Mouse (Mus musculus) large intestine, adult 2 months (tissue): ENCODE data around the gene Kif26a. TPM values are rescaled to one million over a fixed set of nuclear protein-coding genes. Genes with fewer than 3 reads are reported as not detected.

Source experiments
- DNase-seq: peaks from one replicate; pipeline ENCODE4 v3.0.0-alpha.2; 2012; ENCODE audit warnings: low read depth, low spot score
- WGBS: fragments of 180-500 bp; shearing (Covaris S2); methylation state at CpG from one replicate; pipeline ENCODE4 v1.1.7; 2018; 5-methylcytosine and 5-hydroxymethylcytosine counted together
- polyA plus RNA-seq: library from polyadenylated mRNA; depleted of rRNA; stranded (reverse); fragments of >200 nt; gene quantifications from 2 replicates; pipeline ENCODE4 v1.2.3, GENCODE M21; 2012

Gene Kif26a
- polyA plus RNA-seq, 1 experiment: 0.95 TPM

- DNase-seq: no peak
- 36% methylated on average over 6 of the region's 6 CpGs for WGBS
These were observed 16.6 kb upstream of the Kif26a start for GRCm38 (mm10) chr12:112129300-112129856.

- peak; percentile 76 for DNase-seq
- under 1% methylated on average over 79 of the region's 79 CpGs for WGBS
These were observed 15.7 kb upstream of the Kif26a start for GRCm38 (mm10) chr12:112130161-112130860.

GRCm38 (mm10) chr12:112130957-112131356, 15.1 kb upstream of the Kif26a start:
- DNase-seq: no peak
- WGBS: 6% methylated on average over 32 of the region's 32 CpGs

- DNase-seq: no peak
- 5% methylated on average over 5 of the region's 5 CpGs for whole genome bisulfite sequencing
These were observed 5.8 kb upstream of the Kif26a start for GRCm38 (mm10) chr12:112140231-112140630.

GRCm38 (mm10) chr12:112140745-112141144, 5.3 kb upstream of the Kif26a start:
- DNase-seq: no peak
- WGBS: 54% methylated on average over 7 of the region's 7 CpGs

GRCm38 (mm10) chr12:112141300-112141699, 4.7 kb upstream of the Kif26a start:
- DNase-seq: no peak
- 7% methylated on average over 6 of the region's 6 CpGs for WGBS

- DNase-seq: no peak
- WGBS: 7% methylated on average over 14 of the region's 14 CpGs
These were observed 2.7 kb upstream of the Kif26a start for GRCm38 (mm10) chr12:112143116-112143832.

- DNase-seq: no peak
- WGBS: 2% methylated on average over 51 of the region's 52 CpGs
These were observed 2.2 kb upstream of the Kif26a start for GRCm38 (mm10) chr12:112143833-112144201.

- no peak for DNase-seq
- WGBS: 4% methylated on average over 46 of the region's 46 CpGs
These were observed 1.5 kb upstream of the Kif26a start for GRCm38 (mm10) chr12:112144377-112145115.

- 1% methylated on average over 37 of the region's 37 CpGs for WGBS
- no peak for DNase-seq
These were observed 665 bp upstream of the Kif26a start for GRCm38 (mm10) chr12:112145211-112145874.

- 48% methylated on average over 5 of the region's 5 CpGs for WGBS
- no peak for DNase-seq
These were observed 1.4 kb downstream of the Kif26a start for GRCm38 (mm10) chr12:112147365-112147764.

GRCm38 (mm10) chr12:112150011-112150410, 4.0 kb downstream of the Kif26a start:
- WGBS: 39% methylated on average over 7 of the region's 7 CpGs
- no peak for DNase-seq

- no peak for DNase-seq
- WGBS: 61% methylated on average over 12 of the region's 12 CpGs
These were observed 5.4 kb downstream of the Kif26a start for GRCm38 (mm10) chr12:112151244-112151979.

- DNase-seq: no peak
- WGBS: 67% methylated on average over 6 of the region's 6 CpGs
These were observed 6.0 kb downstream of the Kif26a start for GRCm38 (mm10) chr12:112151980-112152362.

GRCm38 (mm10) chr12:112153597-112153996, 7.6 kb downstream of the Kif26a start:
- no peak for DNase-seq
- WGBS: 79% methylated on average over 12 of the region's 12 CpGs

- WGBS: 60% methylated on average over 5 of the region's 5 CpGs
- no peak for DNase-seq
These were observed 8.5 kb downstream of the Kif26a start for GRCm38 (mm10) chr12:112154476-112154875.

- no peak for DNase-seq
- 67% methylated on average over 16 of the region's 16 CpGs for WGBS
These were observed 9.4 kb downstream of the Kif26a start for GRCm38 (mm10) chr12:112155218-112156051.

- 92% methylated on average over 6 of the region's 6 CpGs for WGBS
- no peak for DNase-seq
These were observed 10.8 kb downstream of the Kif26a start for GRCm38 (mm10) chr12:112156804-112157203.
